Mouse (Mus musculus) T-cell, adult 2 months (primary cell): ENCODE results near the gene Tbc1d14.

Source experiments
- DNase-seq: peaks from one replicate; pipeline ENCODE4 v3.0.0; 2022; ENCODE audit warnings: low spot score

Tbc1d14 gene

DNA sequence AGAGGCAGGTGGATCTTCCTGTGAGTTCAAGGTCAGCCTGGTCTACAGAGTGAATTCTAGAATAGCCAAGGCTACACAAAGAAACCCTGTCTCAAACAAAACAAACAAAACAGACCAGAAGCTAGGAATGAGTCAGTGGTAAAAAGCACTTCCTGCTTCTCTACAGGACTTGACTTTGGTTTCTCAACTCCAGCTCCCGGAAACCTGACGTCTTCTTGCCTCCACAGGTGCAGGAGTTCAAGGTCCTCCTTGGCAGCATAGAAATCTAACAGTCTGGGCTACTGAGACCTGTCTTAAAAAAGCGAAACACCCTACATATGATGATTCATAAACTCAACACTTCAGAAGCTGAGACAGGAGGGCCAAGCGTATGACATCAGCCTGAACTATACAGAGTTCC, 39.2 kb downstream of the Tbc1d14 start:
- peak; percentile 65 for DNase-seq

DNA sequence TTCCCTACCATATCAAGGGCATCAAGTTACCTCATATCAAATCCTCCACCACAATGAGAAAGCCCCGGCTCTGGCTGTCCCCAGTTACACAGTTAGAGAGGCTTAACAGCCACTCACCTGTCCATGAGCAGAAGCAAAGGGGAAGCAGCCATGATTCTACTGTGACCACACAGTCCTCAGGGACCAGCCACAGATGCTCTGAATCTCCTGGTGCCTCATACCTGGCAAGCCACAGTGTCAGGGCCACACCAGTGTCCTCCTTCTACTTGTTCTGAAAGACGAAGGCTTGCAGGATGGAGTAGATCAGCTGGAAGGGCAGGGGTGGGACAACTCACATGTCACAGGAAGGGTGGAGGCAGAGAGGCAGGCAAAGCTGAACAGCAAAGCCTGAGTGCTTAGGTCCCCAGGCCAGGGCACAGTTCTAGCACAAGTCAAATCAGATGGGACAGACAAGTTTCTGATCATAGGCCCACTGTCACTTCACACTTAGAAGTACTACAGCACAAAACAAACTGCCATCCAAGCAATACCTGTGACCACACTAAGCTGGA, 39.9 kb downstream of the Tbc1d14 start:
- DNase-seq: peak; percentile 40

DNA sequence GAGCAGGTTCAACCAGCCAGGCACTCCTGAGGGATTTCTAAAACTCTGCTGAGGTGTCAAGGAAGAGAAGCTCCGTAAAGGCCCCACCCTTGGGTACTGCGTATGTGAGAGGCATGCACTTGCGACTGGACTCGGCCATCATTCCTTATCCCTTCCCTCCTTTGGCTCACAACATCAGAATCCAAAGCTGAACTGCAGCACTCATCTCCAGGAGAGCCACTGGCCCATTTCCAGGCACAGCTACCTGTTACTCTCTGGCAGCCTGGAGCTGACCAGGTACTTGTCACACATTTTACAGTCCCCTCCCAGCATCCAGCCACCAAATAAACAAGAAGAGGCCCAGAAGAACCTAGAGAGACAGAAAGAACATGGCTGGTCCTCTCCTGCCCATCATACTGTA, 40.7 kb downstream of the Tbc1d14 start:
- no peak for DNase-seq

DNA sequence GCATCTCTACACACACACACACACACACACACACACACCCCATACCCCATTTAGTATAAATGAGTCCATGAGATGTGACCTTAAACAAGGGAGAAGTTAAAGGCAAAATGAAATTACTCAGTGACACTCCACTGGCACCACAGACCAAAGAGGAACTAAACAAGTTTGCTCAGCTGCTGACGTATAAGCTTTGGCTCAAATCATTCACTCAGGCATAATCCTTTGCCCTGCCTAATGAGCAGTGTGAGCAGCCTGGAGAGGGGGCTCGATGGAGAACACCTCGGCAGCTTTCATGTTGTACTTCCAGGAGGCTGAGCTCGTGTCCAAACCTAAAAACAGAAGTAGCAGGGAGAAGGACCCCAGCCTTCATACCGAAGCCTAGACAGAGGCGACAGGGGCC, 43.8 kb downstream of the Tbc1d14 start:
- no peak for DNase-seq

DNA sequence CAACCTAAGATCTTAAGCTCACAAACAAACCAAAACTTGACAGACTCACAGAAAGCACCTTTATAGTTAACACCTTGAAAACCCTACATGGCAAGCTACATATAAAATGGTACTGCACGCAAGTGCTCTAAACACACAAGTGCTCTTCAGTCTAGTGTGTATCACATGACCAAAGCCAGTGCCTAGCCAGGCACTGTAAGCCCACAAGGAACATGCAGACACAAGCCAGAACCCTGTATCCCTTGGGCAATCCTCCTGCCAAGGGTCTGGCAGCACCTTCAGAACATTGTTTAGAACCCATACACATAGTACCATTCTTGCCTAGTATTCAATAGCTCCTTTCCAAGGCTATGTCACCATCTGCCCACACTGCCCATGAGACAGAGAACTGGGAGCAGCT, 48.3 kb downstream of the Tbc1d14 start:
- DNase-seq: no peak

DNA sequence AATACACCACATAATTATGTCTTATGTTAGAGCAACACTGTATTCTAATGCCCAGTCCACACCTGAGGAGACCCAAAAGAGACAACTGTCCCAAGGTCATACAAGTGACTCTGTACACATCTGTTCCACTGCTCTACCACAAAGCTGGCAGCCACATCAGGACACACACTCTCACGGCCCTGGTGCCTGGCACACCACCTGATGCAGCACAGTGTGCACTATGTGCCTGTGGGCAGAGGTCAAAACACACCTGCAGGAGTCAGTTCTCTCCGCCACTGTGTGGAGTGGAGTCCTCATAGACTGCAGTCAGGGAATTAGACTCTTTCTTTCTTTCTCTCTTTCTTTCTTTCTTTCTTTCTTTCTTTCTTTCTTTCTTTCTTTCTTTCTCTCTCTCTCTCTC, 52.1 kb downstream of the Tbc1d14 start:
- DNase-seq: no peak

DNA sequence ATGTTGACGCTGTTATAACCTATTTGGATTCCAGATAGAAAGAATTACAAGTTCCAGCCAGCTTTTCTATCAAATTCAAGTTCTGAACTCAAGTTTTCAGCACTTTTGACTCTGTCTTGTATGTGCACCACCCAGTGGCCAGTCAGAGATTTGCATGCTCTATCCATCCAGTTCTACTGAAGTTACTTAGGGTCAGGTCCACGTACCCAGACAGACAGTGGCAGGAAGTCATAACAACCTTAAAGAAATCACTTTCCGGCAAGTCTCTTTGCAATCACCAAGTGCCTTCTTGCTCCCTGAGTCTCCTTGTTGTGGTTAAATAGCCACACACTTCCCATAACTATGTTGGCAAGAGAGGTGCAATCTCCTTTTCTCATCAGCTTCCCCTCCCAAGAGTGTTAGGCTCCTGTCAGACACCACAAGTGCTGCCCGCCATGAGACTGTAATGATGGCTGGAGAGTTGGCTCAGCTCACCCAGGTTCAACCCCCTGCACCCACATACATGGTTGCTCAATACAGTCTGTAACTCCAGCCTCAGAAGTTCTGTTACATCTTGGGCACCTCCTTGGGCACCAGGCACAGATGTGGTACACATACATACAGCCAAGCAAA, 54.4 kb downstream of the Tbc1d14 start:
- DNase-seq: peak; percentile 81

DNA sequence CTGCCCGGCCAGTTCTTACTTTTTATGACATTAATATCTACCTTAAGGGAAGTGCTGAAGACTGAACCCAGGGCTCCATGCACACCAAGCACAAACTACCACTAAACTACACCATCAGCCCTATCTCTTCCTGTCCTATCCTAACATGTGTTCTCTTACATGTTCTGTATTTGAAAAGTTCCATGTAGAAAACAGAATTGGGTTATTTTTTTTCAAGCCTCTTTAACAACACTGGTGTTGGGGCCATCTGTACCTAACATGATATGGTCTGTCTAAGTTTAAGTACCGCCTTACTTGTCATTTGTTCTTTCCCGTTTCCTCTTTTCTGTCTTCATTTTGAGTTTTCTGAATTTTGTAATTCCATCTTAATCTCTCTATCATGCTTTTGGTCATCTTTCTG, 56.7 kb downstream of the Tbc1d14 start:
- no peak for DNase-seq

DNA sequence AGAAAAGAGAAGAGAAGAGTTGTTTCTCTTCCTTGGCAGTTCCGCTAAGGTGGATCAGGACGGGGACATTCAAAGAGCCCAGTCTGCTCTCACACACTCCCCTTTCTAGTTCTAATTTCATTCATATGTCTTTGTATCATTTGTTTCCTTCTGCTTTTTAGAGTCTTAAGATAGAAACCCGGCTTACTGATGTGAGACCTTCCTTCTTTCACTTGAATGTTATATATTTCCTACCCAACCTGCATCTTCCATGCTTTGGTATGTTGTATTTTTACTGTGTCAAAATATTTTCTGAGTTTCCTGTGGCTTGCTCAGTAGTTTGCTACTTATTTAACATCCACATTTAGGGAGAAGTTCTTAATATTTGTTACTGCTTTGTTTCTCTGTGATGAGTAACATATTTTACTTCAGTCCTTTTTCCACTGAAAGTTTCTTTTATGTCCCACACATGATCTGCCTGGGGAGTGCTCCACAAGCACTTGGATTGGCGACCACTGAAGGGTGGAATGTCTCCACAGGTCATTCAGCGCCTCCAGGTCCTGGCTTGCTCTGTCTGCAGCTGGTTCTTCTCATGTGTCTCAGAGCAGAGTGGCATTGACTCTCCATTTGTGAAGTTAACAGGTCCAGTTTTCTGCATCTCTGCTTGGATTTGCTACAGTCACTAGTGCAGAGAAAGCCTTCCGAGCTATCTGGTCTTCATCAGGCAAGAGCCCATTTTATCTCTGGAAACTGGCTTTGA, 57.5 kb downstream of the Tbc1d14 start:
- DNase-seq: no peak

DNA sequence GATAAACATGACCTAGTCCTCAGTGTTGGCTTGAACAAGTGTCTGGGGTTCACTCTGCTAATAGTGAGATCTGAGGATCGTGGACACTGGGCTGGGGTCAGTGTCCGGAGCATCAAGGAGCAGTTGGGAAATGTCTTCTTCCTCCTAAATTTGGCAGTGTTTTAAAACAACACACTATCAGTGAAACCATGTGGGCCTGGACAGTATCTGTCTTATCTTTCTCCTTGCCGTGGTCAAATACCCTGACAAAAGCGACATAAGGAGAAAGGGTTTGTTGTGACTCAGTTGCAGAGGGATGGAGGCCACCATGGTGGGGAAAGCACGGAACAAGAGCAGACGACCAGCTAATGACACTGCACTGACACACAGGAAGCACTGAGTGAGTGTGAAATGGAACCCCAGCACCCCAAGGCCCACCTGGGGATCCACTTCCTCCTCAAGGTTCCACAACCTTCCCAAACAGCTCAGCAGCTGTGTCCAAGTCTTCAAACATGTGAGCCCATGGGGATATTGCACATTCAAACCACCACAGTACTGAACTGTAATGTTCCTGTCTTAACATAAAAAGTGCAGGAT, 58.5 kb downstream of the Tbc1d14 start:
- DNase-seq: no peak

DNA sequence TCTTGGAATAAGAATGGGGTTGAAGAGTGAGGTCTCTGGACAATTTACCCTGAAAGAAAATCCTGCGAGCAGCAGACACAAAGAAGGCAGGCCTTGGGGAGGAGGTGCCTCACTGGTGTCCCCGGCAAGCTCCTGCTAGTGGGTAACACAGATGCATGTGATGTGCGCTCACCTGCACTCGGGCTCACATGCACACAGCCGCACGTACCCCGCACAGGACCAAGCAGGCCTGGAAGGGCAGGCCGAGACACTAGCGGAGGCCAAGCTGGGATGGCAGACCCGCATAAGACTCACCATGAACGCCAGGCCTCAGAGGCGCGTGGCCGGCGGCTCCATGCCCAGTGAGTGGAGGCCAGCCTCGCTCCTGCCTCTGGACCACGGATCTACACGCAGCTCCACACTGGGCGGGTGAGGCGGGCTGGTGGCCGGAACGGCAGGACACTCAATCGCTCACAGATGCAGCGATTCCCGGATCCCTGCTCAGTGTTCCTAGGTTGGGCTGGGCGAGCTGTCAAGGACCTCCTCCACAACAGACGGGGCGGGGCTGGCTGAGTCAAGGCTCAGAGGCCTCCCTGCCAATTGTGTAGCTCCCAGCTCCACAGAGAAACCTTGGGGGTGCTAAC, 62.8 kb downstream of the Tbc1d14 start:
- peak; percentile 42 for DNase-seq

DNA sequence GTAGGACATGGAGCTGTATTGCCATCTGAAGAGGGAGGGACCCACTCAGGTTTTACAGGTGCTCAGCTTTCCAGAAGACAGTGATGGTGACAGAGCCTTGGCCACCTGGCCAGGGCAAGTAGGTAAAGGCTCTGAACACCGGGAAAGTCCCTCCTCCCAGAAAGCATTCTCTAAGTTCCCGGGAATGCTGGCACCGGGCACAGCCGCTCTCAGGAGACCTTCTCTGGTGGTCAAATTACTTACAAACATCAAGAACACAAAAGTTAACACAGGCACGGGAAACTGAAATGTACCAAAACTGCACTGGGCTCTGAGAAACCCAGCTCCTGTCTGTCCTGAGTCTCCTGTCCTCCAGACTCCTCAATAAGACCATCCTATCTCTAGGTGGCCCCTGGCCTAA, 63.4 kb downstream of the Tbc1d14 start:
- no peak for DNase-seq

DNA sequence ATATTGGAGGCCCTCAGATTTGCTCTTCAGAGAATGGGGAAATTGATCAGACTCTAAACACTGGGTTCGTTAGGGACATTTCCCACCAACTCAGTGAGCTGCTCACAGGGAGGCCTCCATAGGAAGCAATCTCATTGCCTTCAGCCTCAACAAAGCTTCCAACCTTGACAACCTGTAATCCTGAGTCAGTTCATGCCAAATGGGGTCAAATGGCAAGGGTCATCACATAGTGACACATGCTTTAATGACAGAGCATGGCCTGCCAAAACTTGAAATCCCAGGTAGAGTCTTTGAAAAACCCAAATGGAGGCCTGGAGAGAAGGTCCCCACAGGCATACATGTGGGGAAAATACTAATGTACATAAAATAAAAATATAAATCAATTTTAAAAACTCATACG, 66.2 kb downstream of the Tbc1d14 start:
- DNase-seq: no peak

DNA sequence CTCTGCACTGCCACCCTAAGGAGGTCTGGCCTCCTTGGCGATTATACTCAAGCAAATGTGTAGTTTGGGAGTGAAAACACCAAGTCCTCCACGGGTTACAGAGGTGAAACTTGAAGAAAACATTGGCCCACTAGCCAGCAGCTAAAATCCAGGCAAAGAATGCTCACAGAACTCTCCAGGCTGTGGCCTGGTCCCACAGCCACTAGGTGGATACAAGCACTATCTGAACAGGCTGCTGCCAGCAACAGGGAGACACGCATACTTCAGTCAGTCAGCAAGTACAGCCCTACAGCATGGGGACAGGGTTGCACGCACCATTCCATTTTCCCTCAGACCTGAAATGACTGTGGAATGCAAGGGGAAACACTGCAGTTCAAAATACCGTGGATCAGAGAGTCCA, 66.8 kb downstream of the Tbc1d14 start:
- DNase-seq: no peak

DNA sequence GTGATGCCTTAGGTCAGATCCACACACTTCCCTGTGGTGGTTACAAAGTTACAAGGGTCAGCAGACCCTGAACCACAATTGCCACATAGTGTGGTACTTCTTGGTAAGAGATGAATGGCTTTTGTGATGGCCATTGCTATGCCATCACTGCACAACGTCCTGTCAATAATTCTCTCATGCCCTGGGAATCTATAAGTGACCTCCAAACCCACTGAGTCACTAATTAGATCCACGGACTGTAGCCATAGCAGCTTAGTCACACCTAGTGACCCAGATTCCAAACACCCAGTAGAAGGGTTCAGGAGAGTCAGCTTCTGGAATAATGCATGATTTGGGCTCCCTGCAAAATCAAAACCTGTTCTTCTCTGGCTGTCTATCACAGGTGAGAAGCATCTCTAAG, 67.9 kb downstream of the Tbc1d14 start:
- no peak for DNase-seq

DNA sequence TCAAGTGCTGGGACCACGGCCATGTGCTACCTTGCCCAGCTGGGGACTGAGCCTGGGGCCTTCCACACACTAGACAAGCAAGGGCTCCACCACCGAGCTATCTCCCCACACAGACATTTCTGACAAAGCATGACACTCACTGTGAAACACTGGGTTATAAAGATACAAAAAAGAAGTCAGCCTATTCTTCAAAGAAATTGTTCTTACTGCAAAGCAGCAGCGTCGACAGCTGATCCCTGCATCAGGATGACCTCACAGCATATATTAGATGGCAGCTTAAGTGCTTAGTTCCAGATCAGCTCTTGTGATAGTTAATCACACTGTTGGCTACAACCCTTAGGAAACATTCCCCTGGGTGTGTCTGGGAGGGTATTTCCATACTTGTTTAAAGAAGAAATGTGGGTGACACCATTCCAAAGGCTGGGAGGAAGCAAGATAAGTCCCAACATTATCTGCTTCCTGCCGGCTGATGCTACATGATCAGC, 69.8 kb downstream of the Tbc1d14 start:
- no peak for DNase-seq

DNA sequence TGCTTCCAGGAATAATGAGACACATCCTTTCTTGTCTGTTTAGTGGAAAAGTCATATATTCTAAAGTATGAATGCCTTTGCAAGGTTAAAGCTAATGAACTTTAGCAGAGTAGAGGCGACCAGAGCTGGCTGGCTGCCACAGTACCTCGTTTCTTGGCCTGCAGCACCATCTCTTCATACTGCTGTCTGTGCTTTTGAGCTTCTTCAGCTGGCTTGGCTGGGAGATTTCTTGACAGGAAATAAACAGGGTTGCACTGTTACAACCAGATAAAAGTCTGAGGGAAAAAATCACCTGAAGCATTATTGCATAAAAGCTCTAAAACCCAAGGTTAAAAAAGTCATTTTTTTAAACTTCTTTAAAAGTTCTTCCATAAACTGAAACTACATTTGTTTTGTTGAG, 70.3 kb downstream of the Tbc1d14 start:
- DNase-seq: no peak

DNA sequence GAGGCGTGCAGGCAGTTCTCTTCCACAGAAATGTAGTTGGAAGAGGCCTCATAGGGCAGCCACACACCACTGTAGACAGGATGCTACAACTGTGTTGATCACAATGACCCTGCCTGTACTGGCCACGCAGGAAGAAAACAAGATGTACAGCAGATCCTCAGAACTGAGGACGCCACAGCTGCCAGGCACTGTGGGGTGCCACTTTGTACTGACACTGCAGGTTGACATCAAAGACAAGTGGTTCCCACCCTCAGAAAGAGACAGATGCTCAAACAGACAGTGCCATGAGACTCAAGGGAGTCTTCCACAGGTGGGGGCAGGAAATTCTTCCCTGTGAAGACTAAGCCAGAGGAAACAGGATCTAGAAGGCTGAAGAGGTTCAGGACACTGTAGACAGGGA, 73.3 kb downstream of the Tbc1d14 start:
- no peak for DNase-seq

DNA sequence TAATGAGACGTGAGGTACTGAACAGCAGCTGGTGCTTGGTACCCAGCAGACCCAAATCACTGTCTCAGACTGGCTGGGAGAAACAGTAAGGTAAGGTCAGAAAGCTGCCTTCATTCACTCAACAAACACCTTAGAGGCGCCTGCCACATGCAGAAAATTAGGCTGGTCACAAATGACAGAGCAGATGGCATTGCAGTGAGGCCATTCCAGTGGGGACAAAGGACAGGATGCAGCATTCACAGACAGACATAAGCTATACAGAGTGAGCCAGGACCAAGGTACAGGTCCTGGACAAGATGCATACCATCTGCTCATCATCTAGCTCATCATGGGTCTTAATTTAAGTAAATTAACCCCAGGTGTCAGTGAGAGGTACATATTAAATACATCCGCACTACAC, 75.5 kb downstream of the Tbc1d14 start:
- DNase-seq: no peak

DNA sequence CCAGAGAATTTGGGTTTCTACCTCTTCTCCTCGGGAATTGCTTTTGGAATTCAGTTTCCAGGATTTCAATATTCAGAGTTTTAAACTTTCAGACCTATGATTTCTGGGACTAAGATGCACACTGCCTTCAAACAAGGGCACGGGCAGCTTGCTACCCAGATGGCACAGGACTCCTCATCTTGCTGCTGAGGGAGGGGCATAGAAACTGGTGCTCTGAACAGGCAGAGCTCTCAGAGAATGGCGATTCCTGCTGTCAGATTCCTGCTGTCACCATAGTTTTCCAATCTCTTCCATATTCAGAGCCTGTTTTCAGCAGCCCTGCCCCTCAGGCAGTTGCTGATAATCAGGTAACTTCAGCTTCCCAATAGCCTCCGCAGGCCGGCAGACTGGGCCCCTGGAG, 77.5 kb downstream of the Tbc1d14 start:
- DNase-seq: no peak

DNA sequence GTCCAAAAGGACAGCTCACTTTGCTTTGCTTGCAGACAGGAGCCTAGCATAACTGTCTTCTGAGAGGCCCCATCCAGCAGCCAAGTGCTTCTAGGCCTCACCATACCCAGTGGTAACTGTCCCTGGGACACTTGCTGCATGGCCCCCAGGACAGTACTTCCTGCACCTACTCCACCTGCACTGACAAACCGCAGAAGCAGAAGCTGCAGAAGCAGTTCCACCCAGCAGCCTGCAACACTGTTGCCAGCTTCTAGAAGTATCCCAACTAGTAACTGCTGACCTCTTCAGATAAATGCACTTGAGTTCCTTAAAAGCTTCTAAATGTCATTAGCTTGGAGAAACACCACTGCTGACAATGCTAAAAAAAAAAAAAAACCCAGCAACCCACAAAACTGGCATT, 78.0 kb downstream of the Tbc1d14 start:
- DNase-seq: no peak

DNA sequence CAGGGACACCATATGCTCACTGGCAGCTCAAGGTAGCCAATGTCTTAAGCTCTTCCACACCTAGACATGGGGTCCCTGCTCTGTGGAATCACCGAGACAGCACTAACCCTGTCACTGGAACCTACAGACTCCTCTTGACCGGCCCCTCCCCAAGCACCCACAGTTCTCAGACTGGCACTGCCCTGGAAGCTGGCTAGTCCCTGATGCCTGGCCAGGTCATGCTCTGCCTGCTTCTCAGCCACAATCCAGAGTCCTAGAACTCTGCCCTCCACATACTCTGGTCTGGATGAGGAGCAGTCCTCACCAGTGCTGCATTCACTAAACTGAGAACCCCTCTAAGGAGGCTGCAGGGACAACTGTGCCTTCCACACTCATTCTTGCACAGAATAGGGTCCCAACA, 82.1 kb downstream of the Tbc1d14 start:
- DNase-seq: no peak

DNA sequence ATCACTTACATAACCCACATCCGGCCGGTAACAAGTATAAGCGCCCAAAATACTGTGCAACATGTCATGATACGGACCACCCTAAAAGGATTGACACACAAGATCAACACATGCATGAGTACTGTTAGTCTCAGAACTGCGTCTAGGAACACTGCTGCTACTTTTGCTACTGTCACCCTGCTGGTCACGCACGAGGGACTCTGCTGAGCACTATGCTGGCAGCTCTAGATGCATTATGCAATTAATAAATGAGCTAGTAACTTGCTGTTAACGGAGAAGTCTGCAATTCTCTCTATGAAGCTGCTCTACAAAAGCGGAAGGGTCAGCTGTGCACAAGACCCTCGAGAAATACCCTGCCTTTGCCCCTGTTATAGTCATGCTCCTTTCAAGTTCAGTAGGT, 84.7 kb downstream of the Tbc1d14 start:
- DNase-seq: no peak
